8 mouse cellular contexts compared by ENCODE assay signal in genomic region chr11:98774582-98775347, GRCm38 (mm10). TPM values are rescaled to one million over a fixed set of nuclear protein-coding genes. Genes with fewer than 3 reads are reported as not detected.
DNase-seq lines count a peak whose midpoint lies in the region; ATAC-seq and TF ChIP-seq lines count a peak whose summit lies in the region.

TSS of gene Nr1d1 (minus strand) at chr11:98775333.

- in situ Hi-C loops in ES-E14 (cut with MboI; ENCODE audit: low sequenced_read_pairs in 2 of 2, unreplicated experiment in 2 of 2): no loop called here

- H3K27me3 ChIP-seq in kidney, embryonic 15.5 days: no peaks in the 10 kb centered on the region
- H3K27me3 ChIP-seq in forebrain, embryonic 16.5 days (replicated peaks; ENCODE audit: control insufficient read depth, insufficient read depth, low read length): no peaks in the 10 kb centered on the region
- no peaks in the 10 kb centered on the region for H3K27me3 ChIP-seq in hindbrain, embryonic 14.5 days (ENCODE audit: control insufficient read depth, insufficient read depth, low read length)
- no peaks in the 10 kb centered on the region for H3K27me3 ChIP-seq in liver, embryonic 15.5 days

- H3K4me2 ChIP-seq in kidney, embryonic 15.5 days: peak within 1 kb of the TSS; percentile 87
- H3K4me2 ChIP-seq in forebrain, embryonic 16.5 days (ENCODE audit: low read length): peak within 1 kb of the TSS; percentile 95
- peak within 1 kb of the TSS; percentile 88 for H3K4me2 ChIP-seq in hindbrain, embryonic 14.5 days (replicated peaks)
- peak within 1 kb of the TSS; percentile 80 for H3K4me2 ChIP-seq in liver, embryonic 15.5 days

- H3K9ac ChIP-seq in kidney, embryonic 15.5 days: peak within 1 kb of the TSS; percentile 41
- H3K9ac ChIP-seq in ES-E14 (ENCODE audit: insufficient read depth, low read depth, low read length, poor library complexity, severe bottlenecking): peak within 1 kb of the TSS; percentile 42; the same call in 1 of the 2 replicates
- peak within 1 kb of the TSS; percentile 52 for H3K9ac ChIP-seq in forebrain, embryonic 16.5 days (replicated peaks; ENCODE audit: low read depth, low read length)
- peak within 1 kb of the TSS; percentile 41 for H3K9ac ChIP-seq in hindbrain, embryonic 14.5 days
- H3K9ac ChIP-seq in liver, embryonic 15.5 days: peak within 1 kb of the TSS; percentile 37; the same call in 1 of the 2 replicates

- peak within 1 kb of the TSS; percentile 89 for H3K27ac ChIP-seq in kidney, embryonic 15.5 days
- H3K27ac ChIP-seq in ES-E14 (ENCODE audit: insufficient read depth, low read depth, low read length, poor library complexity, severe bottlenecking): 0 out of 2 replicates have a peak within 1 kb of the TSS, but pooled peaks have one; percentile 9
- peak within 1 kb of the TSS; percentile 62 for H3K27ac ChIP-seq in forebrain, embryonic 16.5 days (ENCODE audit: low read length)
- H3K27ac ChIP-seq in hindbrain, embryonic 14.5 days: peak within 1 kb of the TSS; percentile 63
- H3K27ac ChIP-seq in liver, embryonic 15.5 days (replicated peaks): peak within 1 kb of the TSS; percentile 78

- peak within 1 kb of the TSS; percentile 43 for H3K4me3 ChIP-seq in kidney, embryonic 15.5 days (replicated peaks)
- peak within 1 kb of the TSS; percentile 55 to 59 for H3K4me3 ChIP-seq in ES-E14 (ENCODE audit: insufficient read depth in 1 of 2, low read depth in 1 of 2, low read length in 2 of 2, poor library complexity in 1 of 2, severe bottlenecking in 1 of 2)
- H3K4me3 ChIP-seq in forebrain, embryonic 16.5 days (replicated peaks; ENCODE audit: low read length): peak within 1 kb of the TSS; percentile 48
- H3K4me3 ChIP-seq in hindbrain, embryonic 14.5 days (replicated peaks; ENCODE audit: low read length): peak within 1 kb of the TSS; percentile 39
- H3K4me3 ChIP-seq in liver, embryonic 15.5 days (replicated peaks): peak within 1 kb of the TSS; percentile 46

- H3K4me1 ChIP-seq in kidney, embryonic 15.5 days: peaks cover 73% of the 10 kb centered on the region
- H3K4me1 ChIP-seq in ES-E14 (ENCODE audit: control insufficient read depth in 2 of 2, insufficient read depth in 2 of 2, low read length in 2 of 2, poor library complexity in 1 of 2): peaks cover 8 to 18% of the 10 kb centered on the region in 2 experiments; a peak in 3 of 4 replicates
- peaks cover 58% of the 10 kb centered on the region for H3K4me1 ChIP-seq in forebrain, embryonic 16.5 days (replicated peaks; ENCODE audit: control insufficient read depth, insufficient read depth, low read length)
- peaks cover 36% of the 10 kb centered on the region for H3K4me1 ChIP-seq in hindbrain, embryonic 14.5 days (replicated peaks; ENCODE audit: control insufficient read depth, insufficient read depth, low read length)
- peaks cover 82% of the 10 kb centered on the region for H3K4me1 ChIP-seq in liver, embryonic 15.5 days (replicated peaks)

- no peaks in the 10 kb centered on the region for H3K9me3 ChIP-seq in kidney, embryonic 15.5 days (replicated peaks)
- H3K9me3 ChIP-seq in ES-E14 (ENCODE audit: control insufficient read depth, insufficient read depth, low read depth, low read length): no peaks in the 10 kb centered on the region
- no peaks in the 10 kb centered on the region for H3K9me3 ChIP-seq in forebrain, embryonic 16.5 days (ENCODE audit: control insufficient read depth, low read length)
- H3K9me3 ChIP-seq in hindbrain, embryonic 14.5 days (ENCODE audit: control insufficient read depth, low read length): no peaks in the 10 kb centered on the region
- H3K9me3 ChIP-seq in liver, embryonic 15.5 days (replicated peaks): no peaks in the 10 kb centered on the region

- 1% methylated on average over 22 of the region's 22 CpGs for WGBS in kidney, embryonic 15.5 days
- WGBS in forebrain, embryonic 16.5 days: 1% methylated on average over 22 of the region's 22 CpGs
- WGBS in hindbrain, embryonic 14.5 days: 2% methylated on average over 22 of the region's 22 CpGs
- 1% methylated on average over 22 of the region's 22 CpGs for WGBS in liver, embryonic 15.5 days (ENCODE audit: insufficient replicate concordance)

- peaks cover 16% of the 10 kb centered on the region for H3K36me3 ChIP-seq in kidney, embryonic 15.5 days
- peaks cover 9% of the 10 kb centered on the region for H3K36me3 ChIP-seq in ES-E14 (ENCODE audit: control insufficient read depth, insufficient read depth, low read length, poor library complexity, severe bottlenecking)
- peaks cover 2% of the 10 kb centered on the region; the same call in 1 of the 2 replicates for H3K36me3 ChIP-seq in forebrain, embryonic 16.5 days (ENCODE audit: control insufficient read depth, insufficient read depth)
- peaks cover 16% of the 10 kb centered on the region for H3K36me3 ChIP-seq in hindbrain, embryonic 14.5 days (replicated peaks; ENCODE audit: control insufficient read depth, insufficient read depth)
- peaks cover 12% of the 10 kb centered on the region; the same call in 1 of the 2 replicates for H3K36me3 ChIP-seq in liver, embryonic 15.5 days (replicated peaks)

- no peak; the same call in 1 of the 2 replicates for ATAC-seq in kidney, embryonic 15.5 days (replicated peaks; ENCODE audit: low FRiP score)
- ATAC-seq in forebrain, embryonic 16.5 days: peak; percentile 23
- 0 out of 2 replicates have a peak, but pooled peaks have one; percentile 10 for ATAC-seq in hindbrain, embryonic 14.5 days (ENCODE audit: low FRiP score)
- no peak for ATAC-seq in liver, embryonic 15.5 days (ENCODE audit: insufficient read depth)
- no peak for ATAC-seq in erythroid progenitor cell, adult 5-6 weeks (replicated peaks; ENCODE audit: low FRiP score, poor library complexity, severe bottlenecking)

- DNase-seq in kidney, postnatal 36 days: no peak
- no peak for DNase-seq in ES-E14 (ENCODE audit: low read depth, low spot score)
- DNase-seq in hindbrain, embryonic 14.5 days (ENCODE audit: low spot score): no peak
- DNase-seq in urinary bladder, postnatal 10 days (ENCODE audit: low spot score): no peak

TF ChIP-seq in ES-E14, 5 proteins besides CTCF, POLR2A, EP300 and RAD21:
- no peak for TF ChIP-seq ZC3H11A (IDR thresholded peaks at IDR 0.05; ENCODE audit: borderline replicate concordance, low read depth, low read length)
- no peak for TF ChIP-seq MAFK (IDR thresholded peaks at IDR 0.05; ENCODE audit: insufficient read depth, low read depth, low read length)
- no peak for TF ChIP-seq CHD2 (IDR thresholded peaks at IDR 0.05; ENCODE audit: low read depth, low read length)
- TF ChIP-seq HCFC1 (IDR thresholded peaks at IDR 0.05; ENCODE audit: borderline replicate concordance, insufficient read depth, low read length): no peak
- TF ChIP-seq ZNF384 (IDR thresholded peaks at IDR 0.05; ENCODE audit: low read depth, low read length): no peak

RNA-seq across cellular contexts. Expression of gene Nr1d1, which starts in this region (rescaled TPM):
- 2.0 and 2.3 TPM in 2 replicates for polyA plus RNA-seq in kidney, embryonic 15.5 days (2015; fragmentation: Nextera tagmentation; extraction: Ambion mirVana)
- total RNA-seq in ES-E14 (2012; rRNA removed): 2.9 and 3.3 TPM in 2 replicates
- 3.8 and 4.0 TPM in 2 replicates for polyA plus RNA-seq in forebrain, embryonic 16.5 days (2015; fragmentation: Nextera tagmentation; extraction: Ambion mirVana)
- 3.4 and 4.1 TPM in 2 replicates for polyA plus RNA-seq in hindbrain, embryonic 14.5 days (2014; fragmentation: Nextera tagmentation; extraction: Ambion mirVana)
- 0.63 and 0.85 TPM in 2 replicates for polyA plus RNA-seq in liver, embryonic 15.5 days (2015; fragmentation: Nextera tagmentation; extraction: Ambion mirVana)
- total RNA-seq in erythroid progenitor cell, adult 5-6 weeks (2015; ENCODE audit: low replicate concordance): not detected in 2 replicates
- not detected in 2 replicates for total RNA-seq in erythroid progenitor cell, adult 5-6 weeks (2017; ENCODE audit: low replicate concordance)

Comparison
In these comparisons a context has a peak if more than half of its experiments do, and no peak if none do; other contexts are left out.
1. ATAC-seq: peak in forebrain, embryonic 16.5 days (single experiment) and hindbrain, embryonic 14.5 days (single experiment); none in kidney, embryonic 15.5 days (single experiment), liver, embryonic 15.5 days (single experiment) and erythroid progenitor cell, adult 5-6 weeks (single experiment).
2. H3K27ac ChIP-seq: peak in every context shown above with its lines; median percentile 89 in kidney, embryonic 15.5 days; 78 in liver, embryonic 15.5 days; 63 in hindbrain, embryonic 14.5 days; 62 in forebrain, embryonic 16.5 days; 9 in ES-E14.
3. Peak in every context shown above with its lines, with median percentiles within 50 percentile points of each other: H3K4me2 ChIP-seq, H3K4me3 ChIP-seq and H3K9ac ChIP-seq.